Mouse (Mus musculus): ENCODE results near the gene Ooep.

DNA sequence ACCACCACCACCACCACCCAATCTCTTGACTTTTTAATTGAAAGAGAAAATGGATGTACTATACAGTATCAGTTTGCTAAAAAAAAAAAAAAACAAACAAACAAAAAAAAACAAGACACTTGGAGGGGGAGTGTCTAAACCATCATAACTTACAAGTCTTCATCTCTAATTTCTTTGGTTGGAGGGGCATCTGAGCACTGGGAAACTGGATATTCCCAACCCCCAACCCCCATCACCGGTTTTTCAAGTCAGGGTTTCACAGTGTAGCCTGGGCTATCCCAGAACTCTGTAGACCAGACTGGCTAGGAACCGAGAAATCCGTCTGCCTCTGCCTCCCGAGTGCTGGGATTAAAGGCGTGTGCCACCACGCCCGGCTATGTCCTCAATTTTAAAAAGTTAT is 8.7 kb downstream of the Ooep start:
- TF ChIP-seq CTCF (IDR thresholded peaks at IDR 0.05 in 2 of 3, conservative IDR thresholded peaks at IDR 0.05 in 1 of 3; ENCODE audit: control insufficient read depth in 1 of 3, insufficient read depth in 1 of 3, low read depth in 2 of 3, low read length in 3 of 3, poor library complexity in 1 of 3, severe bottlenecking in 1 of 3) (no peak), KAT2A (conservative IDR thresholded peaks at IDR 0.05; ENCODE audit: low read depth, low read length) (no peak), NRF1 (IDR thresholded peaks at IDR 0.05; ENCODE audit: insufficient read depth, low read depth, low read length, poor library complexity, severe bottlenecking) (no peak), HCFC1 (IDR thresholded peaks at IDR 0.05; ENCODE audit: low read depth, low read length) (no peak), ZNF384 (IDR thresholded peaks at IDR 0.05; ENCODE audit: low read depth, low read length) (no peak), RCOR1 (IDR thresholded peaks at IDR 0.05; ENCODE audit: low read depth, low read length) (no peak)
